Mouse (Mus musculus) right cerebral cortex, adult 2 months (tissue): ENCODE results near the gene Ttc5.
A peak's percentile ranks its signal among the peaks of the same experiment; 100 is the strongest.
"Not testable (repeated sequence)": the region's sequence is repeated elsewhere in the genome, so short reads cannot be mapped to it uniquely, and the experiment has no call there.

Experiments
- DNase-seq, 2 experiments: peaks; one replicate each; pipeline ENCODE4 v3.0.0; 2021 to 2022; ENCODE audit warnings: low spot score in 2 of 2

Ttc5 gene

DNA sequence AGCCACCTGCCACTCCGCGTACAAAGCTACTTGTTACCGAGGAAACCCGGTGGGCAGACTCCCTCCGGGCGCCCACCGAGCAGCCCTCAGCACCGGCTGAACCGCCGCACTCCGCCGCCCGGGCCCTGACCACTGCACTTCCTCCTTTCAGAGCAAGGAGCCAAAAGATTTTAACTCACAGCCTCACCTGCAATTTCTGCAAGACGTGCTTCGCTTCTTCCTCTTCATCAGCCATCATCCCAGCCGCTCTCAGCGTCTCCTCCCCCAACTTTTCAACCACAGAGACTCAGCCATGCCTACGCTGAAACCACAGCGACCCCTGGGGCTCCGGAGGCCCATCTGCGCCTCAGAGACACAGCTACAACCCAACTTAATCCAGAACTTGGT lies at the start of gene Ttc5:
Gene Ttc5, minus strand, starts transcription at position 269 of the 387 bp plus-strand sequence.
- peak; percentile 95 for DNase-seq

DNA sequence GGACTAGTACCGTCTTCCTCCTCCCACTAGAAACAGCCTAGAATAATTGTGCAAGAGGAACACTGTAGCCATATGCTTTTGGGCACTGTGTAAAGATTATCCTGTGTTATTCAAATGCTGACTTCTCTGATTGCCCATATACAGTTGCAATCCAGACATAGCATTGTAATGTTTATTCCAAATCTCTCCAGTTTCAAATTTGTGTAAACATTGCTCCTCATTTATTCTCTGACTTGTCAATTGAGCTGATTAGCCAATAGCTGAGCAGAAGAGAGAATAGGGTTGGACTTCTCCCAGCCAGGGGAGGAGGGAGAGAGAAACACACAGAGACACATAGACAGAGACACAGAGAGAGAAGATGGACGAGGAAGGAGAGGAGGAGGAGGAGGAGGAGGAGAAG lies 49.1 kb upstream of the Ttc5 start:
- DNase-seq, result no peak

DNA sequence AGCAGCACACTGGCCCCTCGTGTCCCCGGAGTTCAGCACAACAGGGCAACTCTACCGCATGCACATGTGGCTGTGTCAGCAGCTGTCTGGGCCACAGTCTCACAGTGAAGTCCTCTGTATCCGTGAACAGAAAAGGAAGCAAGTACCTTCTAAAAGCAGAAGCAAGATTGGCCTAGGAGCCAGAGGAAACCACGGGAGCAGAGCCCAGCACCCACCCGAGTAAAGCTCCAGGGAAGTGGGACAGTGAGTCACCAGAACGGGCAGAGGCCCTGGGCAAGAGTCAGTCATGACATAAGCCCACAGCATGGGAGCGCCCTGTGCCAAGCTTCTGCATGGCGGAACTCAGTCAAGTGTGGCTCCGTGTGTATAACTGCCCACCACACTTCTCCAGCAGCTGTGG lies 48.6 kb upstream of the Ttc5 start:
- no peak for DNase-seq

DNA sequence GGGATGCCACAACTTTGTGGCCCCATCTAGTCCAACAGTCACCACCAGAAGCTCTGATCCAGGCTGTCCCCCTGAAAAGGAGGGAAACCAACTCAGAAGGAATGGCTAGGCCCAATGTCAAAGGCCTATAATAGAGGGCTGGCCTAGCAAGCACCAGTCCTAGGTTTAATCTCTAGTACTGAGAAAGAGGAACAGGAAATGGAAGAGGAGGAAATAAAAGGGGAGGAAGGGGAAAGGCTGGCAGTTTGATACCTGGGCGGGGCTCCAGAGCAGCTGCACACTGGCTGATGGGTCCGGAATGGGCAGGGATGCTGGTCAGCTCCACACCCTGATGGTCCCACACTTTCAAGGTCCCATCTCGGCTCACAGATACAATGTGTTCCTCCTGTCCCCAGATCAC lies 44.6 kb upstream of the Ttc5 start:
- DNase-seq, result no peak

DNA sequence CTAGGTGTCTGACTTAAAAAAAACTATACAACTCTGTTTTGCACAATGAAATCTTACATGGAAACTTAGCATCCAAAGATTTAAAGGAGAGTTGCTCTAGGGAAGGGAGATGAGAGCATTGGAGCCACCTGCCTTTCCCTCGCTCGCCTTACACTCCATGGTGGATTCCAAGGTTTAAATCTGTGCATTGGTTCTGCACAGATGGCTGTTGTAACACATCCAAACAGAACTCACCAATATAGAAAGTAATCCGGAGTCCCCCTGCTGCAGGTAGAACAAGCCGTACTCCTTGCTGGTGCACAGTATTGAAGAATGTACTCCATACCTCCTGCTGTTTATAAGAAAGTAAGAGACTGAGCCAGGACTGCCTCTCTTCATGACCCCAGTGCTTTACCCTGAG lies 41.3 kb upstream of the Ttc5 start:
- DNase-seq, result peak in 1 of 2 experiments; percentile 17

DNA sequence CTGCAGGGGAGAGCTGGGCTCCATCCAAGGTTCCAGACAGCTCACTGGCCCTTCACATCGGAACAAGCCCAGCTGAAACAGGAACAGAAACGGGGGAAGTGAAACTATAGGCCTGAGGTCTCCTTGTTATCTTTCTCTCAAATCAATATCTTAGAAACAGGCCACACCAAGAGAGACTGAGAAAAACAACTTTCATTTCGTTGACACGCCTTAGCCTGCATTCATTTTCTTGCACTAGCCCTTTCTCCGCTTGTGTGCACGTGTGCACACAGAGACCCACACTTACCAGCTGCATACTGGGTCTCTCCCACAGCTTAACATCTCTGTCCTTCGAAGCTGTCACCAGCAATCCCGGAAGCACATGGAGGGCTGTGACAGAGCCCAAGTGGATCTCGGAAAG lies 38.9 kb upstream of the Ttc5 start:
- no peak for DNase-seq

DNA sequence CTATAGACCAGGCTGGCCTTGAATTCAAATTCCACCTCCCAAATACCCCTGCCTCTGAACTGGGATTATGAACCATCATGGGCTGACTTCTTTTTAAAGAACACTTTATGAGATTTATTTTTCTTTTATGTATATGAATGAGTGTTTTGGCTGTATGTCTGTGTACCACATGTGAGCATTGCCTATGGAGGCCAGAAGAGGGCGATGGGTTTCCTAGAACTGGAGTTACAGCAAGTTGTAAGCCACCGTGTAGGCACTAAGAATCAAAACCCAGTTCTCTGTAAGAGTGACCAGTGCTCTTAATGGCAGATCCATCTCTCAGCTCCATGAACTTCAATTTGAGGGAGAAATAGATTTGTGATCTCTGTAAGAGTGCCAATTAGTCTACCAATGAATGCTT lies 37.9 kb upstream of the Ttc5 start:
- no peak for DNase-seq

DNA sequence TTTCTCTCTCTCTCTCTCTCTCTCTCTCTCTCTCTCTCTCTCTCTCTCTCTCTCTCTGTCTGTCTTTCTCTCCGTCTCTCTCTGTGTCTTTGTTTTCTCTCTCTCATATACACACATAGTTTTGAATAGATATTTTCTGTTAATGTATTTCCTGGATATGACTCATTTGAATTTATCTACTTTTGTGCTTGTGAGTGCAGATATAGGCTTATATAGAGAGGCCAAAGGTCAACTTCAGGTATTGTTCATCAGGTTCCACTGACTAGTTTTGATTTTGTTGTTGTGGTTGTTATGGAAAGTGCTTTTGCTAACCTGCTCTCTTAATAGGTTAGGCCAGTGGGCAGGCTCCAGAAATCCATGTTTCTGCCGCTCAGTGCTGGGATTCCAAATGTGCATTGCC lies 27.7 kb upstream of the Ttc5 start:
- no peak for DNase-seq

DNA sequence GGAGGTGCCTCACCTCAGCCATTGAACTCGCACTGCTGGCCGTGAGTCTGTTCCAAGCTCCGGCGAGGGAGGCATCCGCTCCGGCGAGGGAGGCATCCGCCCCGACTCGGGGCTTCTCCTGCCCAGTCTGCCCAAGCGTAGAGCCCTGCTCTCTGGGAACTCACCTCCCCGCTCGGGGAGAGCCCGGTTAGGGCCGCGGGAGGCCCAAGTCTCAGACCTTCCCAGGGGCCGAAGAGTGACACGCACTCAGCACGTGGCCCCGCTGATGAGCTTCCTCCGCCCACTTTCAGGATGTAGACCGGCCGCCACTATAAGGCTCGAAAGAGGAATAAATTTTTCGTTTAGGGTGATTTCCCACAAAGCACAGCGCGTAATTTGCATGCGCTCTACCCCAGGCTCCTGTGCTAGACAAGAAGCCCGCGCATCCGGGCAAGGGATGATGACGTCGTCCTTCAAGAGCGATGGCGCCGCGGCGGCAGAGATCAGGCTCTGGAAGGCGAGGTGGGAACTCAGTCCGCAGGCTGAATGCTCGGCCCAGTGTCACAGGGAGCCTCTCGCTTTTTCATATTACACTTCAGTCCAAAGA lies 22.3 kb upstream of the Ttc5 start, which contains the start of the genes Ccnb1ip1 and Parp2:
Gene Ccnb1ip1, minus strand, starts transcription at position 246 of the 586 bp plus-strand sequence.
Gene Parp2, plus strand, starts transcription at position 355 of the 586 bp plus-strand sequence.
- DNase-seq, result peak; percentile 98 to 99

DNA sequence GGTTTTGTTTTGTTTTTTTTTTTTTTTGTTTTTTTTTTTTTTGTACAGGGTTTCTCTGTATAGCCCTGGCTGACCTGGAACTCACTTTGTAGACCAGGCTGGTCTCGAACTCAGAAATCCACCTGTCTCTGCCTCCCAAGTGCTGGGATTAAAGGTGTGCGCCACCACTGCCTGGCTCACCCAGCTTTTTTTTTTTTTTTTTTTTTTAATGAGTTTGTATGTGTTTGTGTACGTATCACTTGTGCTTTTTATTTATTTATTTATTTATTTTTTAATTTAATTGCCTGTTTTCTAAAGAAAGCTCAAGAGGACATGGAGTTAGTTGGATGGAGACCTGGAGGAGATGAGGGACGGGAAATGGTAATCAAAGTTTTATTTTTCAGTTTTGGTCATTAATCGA lies 21.1 kb upstream of the Ttc5 start:
- DNase-seq, result not testable (repeated sequence)

DNA sequence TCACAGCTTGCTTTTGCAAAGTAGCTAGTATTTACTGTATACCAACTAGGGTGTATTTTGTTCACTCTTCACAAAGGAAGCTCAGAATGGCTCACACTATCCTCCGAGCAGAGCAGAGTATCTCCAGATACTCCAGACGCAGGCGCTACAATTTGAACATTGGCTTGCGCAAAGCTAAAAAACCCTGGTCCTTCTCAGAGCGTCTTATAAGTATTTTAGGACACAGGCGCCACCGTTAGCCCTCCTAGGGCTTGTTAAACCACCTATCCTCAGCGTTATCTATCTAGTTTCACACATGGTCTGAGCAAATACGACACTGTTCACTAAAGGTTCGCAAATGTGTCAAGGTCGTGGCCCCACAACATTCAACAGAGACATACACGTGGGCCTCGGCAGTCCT lies 19.4 kb upstream of the Ttc5 start:
- no peak for DNase-seq

DNA sequence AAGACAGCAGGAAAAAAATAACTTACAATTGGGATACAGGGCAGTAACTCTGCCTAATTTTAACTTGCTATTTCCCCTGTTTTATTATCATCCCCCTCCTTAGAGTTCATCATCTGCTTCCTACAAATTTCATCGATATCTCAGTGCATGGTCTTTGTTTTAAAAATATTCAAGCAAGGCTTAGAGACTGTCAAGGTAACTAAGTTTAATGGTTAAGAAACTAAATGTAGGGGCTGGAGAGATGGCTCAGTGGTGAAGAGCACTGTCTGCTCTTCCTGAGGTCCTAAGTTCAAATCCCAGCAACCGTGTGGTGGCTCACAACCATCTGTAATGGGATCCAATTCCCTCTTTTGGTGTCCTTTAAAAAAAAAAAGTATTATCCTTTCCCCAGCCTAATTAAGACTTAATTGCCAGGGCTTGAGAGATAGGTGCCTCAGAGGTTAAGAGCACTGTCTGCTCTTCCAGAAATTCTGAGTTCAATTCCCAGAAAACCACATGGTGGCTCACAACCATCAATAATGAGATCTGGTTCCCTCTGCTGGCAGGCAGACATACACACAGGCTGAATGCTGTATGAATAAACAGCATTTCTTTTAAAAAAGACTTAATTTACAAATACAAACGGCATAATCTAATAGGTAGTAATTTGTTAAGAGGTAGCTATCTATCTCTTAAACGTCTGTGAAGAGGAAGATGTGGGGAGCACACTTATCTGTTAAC lies 17.7 kb upstream of the Ttc5 start:
- no peak for DNase-seq

DNA sequence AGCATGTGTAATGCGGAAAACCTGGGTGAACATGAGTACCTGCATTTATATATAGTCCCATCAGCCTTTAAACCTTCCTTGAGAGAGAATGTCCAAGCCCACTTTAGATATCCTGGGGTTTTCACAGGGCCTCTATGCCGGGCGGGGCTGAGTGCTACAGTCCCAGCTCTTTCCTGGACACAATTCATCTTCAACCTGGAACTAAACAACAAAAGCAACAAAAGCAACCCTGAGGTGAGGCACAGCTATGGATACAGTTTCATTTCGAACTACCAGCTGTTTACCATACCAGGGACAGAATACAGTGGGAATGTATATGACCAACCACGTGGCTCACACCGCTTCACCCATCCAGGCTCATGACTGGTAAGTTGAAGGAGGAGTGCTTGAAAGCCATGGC lies 17.1 kb upstream of the Ttc5 start:
- no peak for DNase-seq

DNA sequence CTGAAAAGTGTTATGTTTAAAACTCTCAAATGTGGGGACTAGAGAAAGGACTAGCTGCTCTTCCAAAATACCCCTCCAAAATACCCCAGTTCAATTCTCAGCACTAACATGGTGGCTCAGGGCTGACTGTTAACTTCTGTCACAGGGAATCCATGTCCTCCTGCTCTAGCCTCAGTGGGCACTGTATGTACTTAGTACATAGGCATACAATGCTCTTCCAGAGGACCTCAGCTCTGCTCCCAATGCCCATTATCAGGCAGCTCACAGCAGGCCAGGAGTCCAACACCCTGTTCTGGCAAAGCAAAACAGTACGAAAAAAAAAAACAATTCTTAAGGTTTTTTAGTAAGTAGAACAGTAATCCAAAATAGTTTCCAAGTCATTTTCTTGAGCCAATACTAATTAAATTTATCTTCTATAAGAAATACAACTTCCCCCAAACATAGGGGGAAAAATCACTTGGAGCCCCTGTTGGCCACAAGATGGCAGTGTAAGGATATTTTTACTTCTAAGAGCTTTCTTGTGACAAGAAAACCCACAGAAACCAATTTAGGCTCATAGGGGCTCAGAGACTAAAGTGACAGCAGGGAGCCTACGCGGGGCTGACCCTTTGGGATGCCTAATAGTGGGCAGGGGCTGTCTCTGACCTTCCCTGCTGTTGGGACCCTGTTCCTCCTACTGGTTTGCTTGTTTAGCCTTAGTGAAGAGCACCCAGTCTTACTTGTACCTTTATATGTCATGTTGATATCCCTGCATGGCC lies 14.4 kb upstream of the Ttc5 start:
- DNase-seq, result peak; percentile 40 to 57

DNA sequence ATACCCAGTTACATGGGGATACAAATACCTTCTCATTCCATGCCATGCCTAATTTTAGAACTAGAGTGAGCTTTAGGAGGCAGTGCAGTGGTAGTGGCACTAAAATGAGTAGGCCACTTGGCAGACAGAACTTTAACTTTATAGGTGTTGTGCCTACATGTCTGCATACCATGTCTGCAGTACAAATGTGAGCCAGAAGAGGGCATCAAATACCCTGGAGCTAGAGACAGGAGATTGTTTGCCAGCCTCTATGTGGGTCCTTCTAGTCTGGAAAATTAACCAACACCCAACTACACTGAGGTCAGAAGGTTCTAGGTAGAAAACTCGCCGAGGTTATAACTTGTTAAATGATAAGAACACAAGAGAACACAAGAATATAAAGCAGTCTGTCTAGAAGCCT lies 13.2 kb upstream of the Ttc5 start:
- no peak for DNase-seq

DNA sequence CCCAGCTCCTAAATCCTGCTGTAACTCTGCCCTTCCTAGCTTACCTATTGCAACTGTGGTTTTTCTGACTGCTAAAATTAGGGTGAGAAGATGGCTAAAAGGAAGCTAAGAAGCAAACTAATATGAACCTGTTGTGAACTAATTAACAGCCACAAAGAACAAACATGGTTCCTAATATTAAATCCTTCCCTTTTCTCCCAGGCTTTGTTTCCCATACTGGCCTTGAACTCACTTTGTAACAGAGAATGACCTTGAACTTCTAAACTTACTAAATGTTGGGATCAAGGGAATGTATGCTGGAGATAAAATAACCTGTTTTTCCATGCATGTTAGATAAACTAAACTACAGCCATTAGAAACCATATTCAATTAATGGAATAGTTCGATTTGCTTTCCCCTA lies 11.1 kb upstream of the Ttc5 start:
- no peak for DNase-seq

DNA sequence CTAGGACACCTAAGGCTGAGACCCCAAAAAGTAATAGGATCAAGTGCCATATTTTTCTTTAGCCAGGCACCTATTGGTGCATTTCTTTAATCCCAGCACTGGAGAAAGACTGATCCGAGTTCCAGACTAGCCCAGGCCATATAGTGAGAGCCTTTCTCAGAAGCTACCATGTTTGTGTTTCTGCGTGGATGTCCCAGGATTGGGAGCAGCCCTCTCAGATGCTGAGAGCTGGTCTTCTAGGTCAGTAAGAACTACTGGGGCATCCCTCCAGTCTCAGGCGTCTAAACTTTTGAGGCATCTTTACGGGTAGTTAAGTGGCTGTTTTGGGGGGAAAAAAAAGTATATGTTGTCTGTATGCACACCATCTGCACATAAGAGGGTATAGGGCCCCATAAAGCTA lies 10.6 kb upstream of the Ttc5 start:
- DNase-seq, result no peak

DNA sequence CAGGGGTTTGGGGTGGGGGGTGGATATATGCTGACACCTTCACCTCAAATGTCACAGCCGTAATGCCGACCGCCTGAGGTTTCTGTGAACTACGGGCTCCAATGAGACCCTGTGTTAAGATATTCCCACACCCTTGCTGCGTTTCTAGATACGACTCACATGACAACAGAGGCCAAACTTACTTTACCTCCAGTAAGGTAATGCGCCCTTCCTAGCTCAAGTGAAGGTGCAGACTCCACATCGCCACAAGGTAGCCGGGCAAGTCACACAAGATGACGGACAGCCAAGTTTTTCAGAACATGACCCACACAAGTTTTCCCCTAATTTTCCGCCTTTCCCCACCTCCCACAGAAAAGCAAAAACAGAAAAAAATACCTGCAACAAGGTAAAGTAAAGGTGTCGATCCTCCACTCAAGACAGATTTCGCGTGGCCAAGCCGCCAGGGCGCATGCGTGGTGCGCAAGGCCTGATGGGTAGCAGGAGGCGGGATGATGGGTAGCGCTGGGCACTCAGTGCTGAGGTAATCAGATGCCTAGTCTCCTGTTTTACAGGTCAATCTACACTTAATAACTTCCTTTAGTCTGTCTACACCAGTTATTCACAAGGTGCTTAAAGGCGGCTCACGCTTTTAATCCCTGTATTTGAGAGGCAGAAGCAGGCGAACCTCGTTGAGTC lies 10.1 kb upstream of the Ttc5 start:
- DNase-seq, result no peak

DNA sequence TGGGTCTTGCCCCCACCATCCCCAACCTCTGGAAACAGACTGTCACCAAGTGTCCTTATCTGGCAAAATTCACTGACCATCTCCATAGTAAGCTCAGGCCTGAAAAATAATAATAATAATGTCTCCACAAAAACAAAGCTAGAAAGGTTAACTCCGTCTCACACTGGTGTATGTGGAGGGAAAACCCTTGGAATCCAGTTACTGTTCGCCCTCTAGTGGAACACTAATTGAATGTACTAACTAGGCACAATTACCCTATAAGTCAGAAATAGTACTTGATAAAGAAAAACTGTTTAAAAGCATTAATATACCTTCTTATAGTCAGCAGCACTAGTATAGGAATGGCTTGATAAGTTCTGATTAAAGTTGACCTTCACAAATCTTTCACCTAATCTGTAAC lies 2.8 kb upstream of the Ttc5 start:
- no peak for DNase-seq

DNA sequence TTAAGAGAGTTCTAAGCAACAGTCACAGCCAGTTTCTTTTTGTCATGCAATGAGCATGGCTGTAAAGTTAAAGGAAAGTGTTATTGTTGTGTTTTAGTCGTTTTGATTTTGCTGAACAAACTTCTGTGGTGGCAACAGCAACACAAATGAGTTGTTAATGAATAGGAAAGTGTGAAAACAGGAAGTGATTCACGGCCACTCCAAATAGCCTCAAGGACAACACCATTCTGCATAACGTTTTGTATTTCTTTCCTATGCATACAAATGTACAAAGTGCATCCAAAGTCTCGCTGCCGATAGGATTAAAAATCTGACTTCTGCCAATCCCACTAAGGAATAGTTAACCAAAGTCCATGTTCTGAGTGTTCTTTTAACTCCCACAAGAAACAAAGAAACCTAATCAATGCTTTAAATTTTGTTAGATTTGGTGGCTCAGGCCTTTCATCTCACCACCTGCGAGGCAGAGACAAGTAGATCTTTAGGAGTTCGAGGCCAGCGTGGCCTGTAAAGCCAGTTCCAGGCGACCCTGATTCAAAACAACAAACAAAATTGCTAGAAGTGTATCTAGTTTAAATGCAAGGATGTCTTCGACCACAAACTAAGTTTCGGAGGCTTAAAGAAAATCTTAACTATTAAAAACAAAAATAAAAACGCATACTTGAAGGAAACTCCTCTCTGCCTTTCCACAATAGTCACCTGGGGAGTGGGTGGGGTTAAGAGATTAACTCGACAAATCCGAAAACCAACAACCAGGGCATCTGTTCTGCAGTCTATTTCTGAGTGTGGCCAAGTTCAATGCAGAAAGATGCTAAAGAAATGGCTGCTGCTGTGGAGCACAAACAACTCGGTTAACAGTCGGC lies 698 bp downstream of the Ttc5 start:
- DNase-seq, result no peak

DNA sequence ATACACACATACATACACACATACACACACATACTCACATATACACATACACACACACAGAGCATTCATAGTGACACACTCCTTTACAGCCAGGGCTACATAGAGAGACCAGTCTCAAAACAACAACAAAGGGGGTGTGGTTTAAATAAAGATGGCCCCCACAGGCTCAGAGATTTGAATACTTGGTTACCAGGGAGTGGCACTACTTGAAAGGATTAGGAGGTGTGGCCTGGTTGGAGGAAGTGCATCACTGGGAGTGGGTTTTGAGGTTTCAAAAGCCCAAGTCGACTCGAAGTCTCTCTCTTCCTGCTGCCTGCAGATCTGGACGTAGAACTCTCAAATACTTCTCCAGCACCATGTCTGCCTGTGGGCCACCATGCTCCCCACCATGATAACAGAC lies 3.2 kb downstream of the Ttc5 start:
- DNase-seq, result no peak
